Mouse (Mus musculus): ENCODE data around the gene Clcn7.

DNA sequence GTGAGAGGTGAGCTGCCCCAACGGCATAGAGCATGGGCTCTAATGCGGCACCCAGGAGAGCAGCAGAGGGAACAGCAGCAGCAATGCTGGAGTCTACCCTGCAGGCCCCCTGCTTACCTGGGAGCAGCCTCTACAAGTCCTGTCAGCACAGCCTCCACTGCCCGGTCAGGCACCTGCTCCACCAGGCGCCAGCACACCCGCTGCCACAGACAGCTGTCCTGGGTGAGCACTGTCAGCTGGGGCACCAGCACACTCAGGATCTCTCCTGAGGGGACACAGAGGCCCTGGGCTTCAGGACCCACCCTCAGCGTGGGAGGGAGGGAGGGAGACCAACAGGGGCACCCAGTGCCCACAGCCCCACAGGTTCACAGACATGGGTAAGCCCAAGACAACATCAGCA, 22.6 kb upstream of the Clcn7 start:
- TF ChIP-seq CTCF (IDR thresholded peaks at IDR 0.05; ENCODE audit: borderline replicate concordance, insufficient read depth, low read length) (no peak), POLR2A (IDR thresholded peaks at IDR 0.05; ENCODE audit: low read depth, low read length) (no peak)

Data from embryonic fibroblast, embryonic 13.5 days (primary cell).